Mouse (Mus musculus) stomach, postnatal 0 days (tissue): Measurements from ENCODE around the gene Tenm4.

Source experiments
- CTCF ChIP-seq: IDR thresholded peaks from 2 replicates; pipeline ENCODE4 v1.5.1; 2016; ENCODE audit warnings: antibody characterized with exemption, low read depth, mild to moderate bottlenecking, moderate library complexity
- EP300 ChIP-seq: optimal IDR thresholded peaks from 2 replicates; pipeline ENCODE3; 2016; ENCODE audit warnings: antibody characterized with exemption

- TF ChIP-seq CTCF (peak; percentile 85), EP300 (no peak)
Measured at GRCm38 (mm10) chr7:96554277-96554690, 383.2 kb downstream of the Tenm4 start.
